8 mouse cellular contexts compared by ENCODE assay signal in genomic region chr3:152151725-152152482, GRCm38 (mm10). TPM values are rescaled to one million over a fixed set of nuclear protein-coding genes. Genes with fewer than 3 reads are reported as not detected.
DNase-seq lines count a peak whose midpoint lies in the region; ATAC-seq and TF ChIP-seq lines count a peak whose summit lies in the region.

No protein-coding gene starts in this region.

- ATAC-seq in heart, embryonic 15.5 days (replicated peaks; ENCODE audit: insufficient number of reproducible peaks, insufficient read depth, low FRiP score, low read depth), result no peak; the same call in 1 of the 2 replicates

- no peaks in the 10 kb centered on the region for H3K9me3 ChIP-seq in heart, embryonic 15.5 days (replicated peaks)
- no peaks in the 10 kb centered on the region for H3K9me3 ChIP-seq in erythroblast, embryonic 14.5 days (ENCODE audit: control insufficient read depth, low read length)

- no peak for DNase-seq in heart, postnatal 14 days
- DNase-seq in kidney, adult 8-10 months, result peak; percentile 71 to 72
- peak; percentile 28 for DNase-seq in mesoderm, embryonic 11.5 days (ENCODE audit: low read depth, low spot score)
- no peak for DNase-seq in layer of hippocampus, adult 2 months (ENCODE audit: low spot score in 2 of 2)
- DNase-seq in thymus, postnatal 36 days, result no peak
- DNase-seq in cerebellum, adult 9-10 months, result no peak

- no peaks in the 10 kb centered on the region for H3K36me3 ChIP-seq in heart, embryonic 15.5 days
- no peaks in the 10 kb centered on the region for H3K36me3 ChIP-seq in erythroblast, embryonic 14.5 days (ENCODE audit: control insufficient read depth)

- 53% methylated on average over 29 of the region's 29 CpGs for WGBS in heart, embryonic 15.5 days

- H3K4me1 ChIP-seq in heart, embryonic 15.5 days (replicated peaks), result peaks cover 32% of the 10 kb centered on the region
- H3K4me1 ChIP-seq in erythroblast, embryonic 14.5 days (ENCODE audit: control insufficient read depth), result peaks cover 67% of the 10 kb centered on the region

- no peak overlapping the region for H3K27ac ChIP-seq in heart, embryonic 15.5 days
- no peak overlapping the region for H3K27ac ChIP-seq in layer of hippocampus, adult 2 months

- H3K27me3 ChIP-seq in heart, embryonic 15.5 days, result no peaks in the 10 kb centered on the region
- H3K27me3 ChIP-seq in erythroblast, embryonic 14.5 days (ENCODE audit: control insufficient read depth), result peaks cover 25% of the 10 kb centered on the region

- TF ChIP-seq CTCF in layer of hippocampus, adult 2 months (conservative IDR thresholded peaks at IDR 0.05), result no peak

- H3K4me3 ChIP-seq in heart, embryonic 15.5 days, result peak overlapping the region; percentile 26
- peak overlapping the region; percentile 58 for H3K4me3 ChIP-seq in erythroblast, embryonic 14.5 days (replicated peaks)
- no peak overlapping the region for H3K4me3 ChIP-seq in layer of hippocampus, adult 2 months

- H3K4me2 ChIP-seq in heart, embryonic 15.5 days, result peak overlapping the region; percentile 51

- H3K9ac ChIP-seq in heart, embryonic 15.5 days, result no peak overlapping the region

- intact Hi-C loops in heart, postnatal 14 days (cut with DNase I), result no loop called here

RNA-seq across cellular contexts. Expression of gene Gipc2, which starts 14.1 kb away (rescaled TPM):
- 4.6 and 5.0 TPM in 2 replicates for polyA plus RNA-seq in heart, embryonic 15.5 days (2015; fragmentation: Nextera tagmentation; extraction: Ambion mirVana)
- total RNA-seq in heart, postnatal 14 days (2021), result 1 to 10 TPM; 2.1 to 2.9 TPM
- polyA plus RNA-seq in erythroblast, embryonic 14.5 days (2012), result not detected in 2 replicates
- 1 to 10 TPM in 1 of 2 experiments, under 1 TPM in 1; 0.98 to 1.3 TPM for total RNA-seq in layer of hippocampus, adult 2 months (2021)

RNA-seq across cellular contexts. Expression of gene Dnajb4, which starts 58.2 kb away (rescaled TPM):
- 44.4 and 50.3 TPM in 2 replicates for polyA plus RNA-seq in heart, embryonic 15.5 days (2015; fragmentation: Nextera tagmentation; extraction: Ambion mirVana)
- 10 to 100 TPM; 74.3 to 80.3 TPM for total RNA-seq in heart, postnatal 14 days (2021)
- polyA plus RNA-seq in erythroblast, embryonic 14.5 days (2012), result 0.78 and 0.87 TPM in 2 replicates
- total RNA-seq in layer of hippocampus, adult 2 months (2021), result 10 to 100 TPM; 61.5 to 62.6 TPM

RNA-seq across cellular contexts. Expression of gene Fubp1, which starts 58.3 kb away (rescaled TPM):
- polyA plus RNA-seq in heart, embryonic 15.5 days (2015; fragmentation: Nextera tagmentation; extraction: Ambion mirVana), result 106 and 115 TPM in 2 replicates
- 10 to 100 TPM; 68.1 to 80.6 TPM for total RNA-seq in heart, postnatal 14 days (2021)
- 27.0 and 29.1 TPM in 2 replicates for polyA plus RNA-seq in erythroblast, embryonic 14.5 days (2012)
- 100 to 1,000 TPM; 123 to 140 TPM for total RNA-seq in layer of hippocampus, adult 2 months (2021)

Comparison
In these comparisons a context has a peak if more than half of its experiments do, and no peak if none do; other contexts are left out.
1. DNase-seq: peak in kidney, adult 8-10 months (2 of 2) and mesoderm, embryonic 11.5 days (single experiment); none in heart, postnatal 14 days (0 of 2), layer of hippocampus, adult 2 months (0 of 2), thymus, postnatal 36 days (0 of 2) and cerebellum, adult 9-10 months (single experiment).